Mouse (Mus musculus) cortical plate, adult 2 months (tissue): ENCODE data around the gene Mcur1. TPM values are rescaled to one million over a fixed set of nuclear protein-coding genes. Genes with fewer than 3 reads are reported as not detected.

Experiments
- H3K27ac ChIP-seq: fragments of 200-500 bp; 2 replicates; pipeline ENCODE4 v1.5.1; 2012; ENCODE audit warnings: low read length, control low read depth, inconsistent platforms; ENCODE audit not compliant: insufficient read depth
- H3K4me1 ChIP-seq: fragments of 200-500 bp; 2 replicates; pipeline ENCODE4 v1.6.1; 2011; ENCODE audit warnings: low read length; ENCODE audit not compliant: control insufficient read depth, insufficient read depth
- H3K4me3 ChIP-seq: fragments of 200-500 bp; 2 replicates; pipeline ENCODE4 v1.5.1; 2011; ENCODE audit warnings: mild to moderate bottlenecking, low read length, control low read depth; ENCODE audit not compliant: insufficient read depth
- CTCF ChIP-seq: fragments of 200-500 bp; IDR thresholded peaks from 2 replicates; pipeline ENCODE4 v1.5.1; 2011; ENCODE audit warnings: mild to moderate bottlenecking, control low read depth, low read length; ENCODE audit not compliant: insufficient read depth; ENCODE audit errors: extremely low read depth
- POLR2A ChIP-seq: fragments of 200-500 bp; IDR thresholded peaks from 2 replicates; pipeline ENCODE4 v1.6.1; 2011; ENCODE audit warnings: mild to moderate bottlenecking, low read length, control low read depth; ENCODE audit not compliant: insufficient read depth; ENCODE audit errors: extremely low read depth
- polyA plus RNA-seq: library from polyadenylated mRNA; depleted of rRNA; stranded (reverse); fragments of >200 nt; gene quantifications from 2 replicates; pipeline ENCODE4 v1.2.3, GENCODE M21; 2012

Mcur1 gene
- polyA plus RNA-seq, 1 experiment = 26.1 TPM

- Histone ChIP-seq H3K4me3 (no peak overlapping the region), H3K27ac (peak overlapping the region; percentile 74), H3K4me1 (peaks cover 4% of the 10 kb centered on the region; the same call in 1 of the 2 replicates)
- no peak for TF ChIP-seq POLR2A
- TF ChIP-seq CTCF = no peak
These were observed 6.2 kb upstream of the Mcur1 start for GRCm38 (mm10) chr13:43566184-43566583.

- Histone ChIP-seq H3K4me1 (peaks cover 4% of the 10 kb centered on the region; the same call in 1 of the 2 replicates), H3K27ac (no peak overlapping the region)
These were observed 5.4 kb upstream of the Mcur1 start for GRCm38 (mm10) chr13:43565346-43565745.

GRCm38 (mm10) chr13:43564733-43565132 is 4.7 kb upstream of the Mcur1 start:
- Histone ChIP-seq H3K4me3 (no peak overlapping the region), H3K4me1 (peaks cover 4% of the 10 kb centered on the region; the same call in 1 of the 2 replicates), H3K27ac (no peak overlapping the region)
- no peak for TF ChIP-seq POLR2A
- TF ChIP-seq CTCF = no peak

More at GRCm38 (mm10) chr13:43565346-43565745, 5.4 kb upstream of the Mcur1 start:
- TF ChIP-seq POLR2A = no peak
- peak; percentile 88 for TF ChIP-seq CTCF
- H3K4me3 ChIP-seq = no peak overlapping the region

- Histone ChIP-seq H3K4me1 (peaks cover 6% of the 10 kb centered on the region; the same call in 1 of the 2 replicates), H3K27ac (no peak overlapping the region), H3K4me3 (no peak overlapping the region)
- TF ChIP-seq POLR2A = no peak
- no peak for TF ChIP-seq CTCF
These were observed 2.7 kb upstream of the Mcur1 start for GRCm38 (mm10) chr13:43562726-43563125.

- Histone ChIP-seq H3K4me3 (peak overlapping the region; percentile 47), H3K4me1 (peaks cover 4% of the 10 kb centered on the region; the same call in 1 of the 2 replicates), H3K27ac (peak overlapping the region; percentile 48)
- TF ChIP-seq CTCF = no peak
- no peak for TF ChIP-seq POLR2A
These were observed 744 bp upstream of the Mcur1 start for GRCm38 (mm10) chr13:43560458-43561411.

- H3K27ac ChIP-seq = no peak overlapping the region
- TF ChIP-seq POLR2A = no peak
- no peak for TF ChIP-seq CTCF
- H3K4me3 ChIP-seq = peak overlapping the region; percentile 47
- H3K4me1 ChIP-seq = peaks cover 4% of the 10 kb centered on the region; the same call in 1 of the 2 replicates
These were observed 1.0 kb downstream of the Mcur1 start for GRCm38 (mm10) chr13:43558959-43559358.

- TF ChIP-seq POLR2A = no peak
- no peak for TF ChIP-seq CTCF
- H3K27ac ChIP-seq = no peak overlapping the region
- peak overlapping the region; percentile 47 for H3K4me3 ChIP-seq
- peaks cover 4% of the 10 kb centered on the region; the same call in 1 of the 2 replicates for H3K4me1 ChIP-seq
These were observed 1.6 kb downstream of the Mcur1 start for GRCm38 (mm10) chr13:43558357-43558756.

- Histone ChIP-seq H3K4me3 (no peak overlapping the region), H3K4me1 (peaks cover 4% of the 10 kb centered on the region; the same call in 1 of the 2 replicates), H3K27ac (no peak overlapping the region)
- TF ChIP-seq POLR2A (no peak), CTCF (no peak)
These were observed 3.0 kb downstream of the Mcur1 start for GRCm38 (mm10) chr13:43556913-43557542.

- no peak overlapping the region for H3K27ac ChIP-seq
- H3K4me1 ChIP-seq = peaks cover 4% of the 10 kb centered on the region; the same call in 1 of the 2 replicates
- no peak overlapping the region for H3K4me3 ChIP-seq
- TF ChIP-seq POLR2A = no peak
- no peak for TF ChIP-seq CTCF
These were observed 4.7 kb downstream of the Mcur1 start for GRCm38 (mm10) chr13:43555321-43555720.
